ENCODE assay signal across 8 mouse cellular contexts in genomic region chr1:64790806-64791790, GRCm38 (mm10). TPM values are rescaled to one million over a fixed set of nuclear protein-coding genes. Genes with fewer than 3 reads are reported as not detected.
DNase-seq lines count a peak whose midpoint lies in the region; ATAC-seq and TF ChIP-seq lines count a peak whose summit lies in the region.

No protein-coding gene starts in this region.

- no peak overlapping the region for H3K4me2 ChIP-seq in forebrain, embryonic 13.5 days
- H3K4me2 ChIP-seq in forebrain, embryonic 11.5 days (ENCODE audit: low read depth, low read length, severe bottlenecking): no peak overlapping the region
- H3K4me2 ChIP-seq in midbrain, postnatal 0 days (ENCODE audit: low read depth, low read length, poor library complexity, severe bottlenecking): no peak overlapping the region
- H3K4me2 ChIP-seq in midbrain, embryonic 11.5 days: no peak overlapping the region
- H3K4me2 ChIP-seq in forebrain, embryonic 16.5 days (ENCODE audit: low read length): no peak overlapping the region
- H3K4me2 ChIP-seq in lung, postnatal 0 days (replicated peaks; ENCODE audit: low read depth, low read length): no peak overlapping the region

- no peak for TF ChIP-seq CTCF in midbrain, postnatal 0 days (IDR thresholded peaks at IDR 0.05)
- TF ChIP-seq CTCF in lung, postnatal 0 days (IDR thresholded peaks at IDR 0.05): no peak

- 46% methylated on average over 9 of the region's 9 CpGs for WGBS in forebrain, embryonic 13.5 days
- WGBS in forebrain, embryonic 11.5 days: 59% methylated on average over 9 of the region's 9 CpGs
- 57% methylated on average over 9 of the region's 9 CpGs for WGBS in midbrain, postnatal 0 days
- WGBS in midbrain, embryonic 11.5 days: 82% methylated on average over 9 of the region's 9 CpGs
- WGBS in forebrain, embryonic 16.5 days: 39% methylated on average over 9 of the region's 9 CpGs
- 42% methylated on average over 9 of the region's 9 CpGs for WGBS in lung, postnatal 0 days

- no peaks in the 10 kb centered on the region for H3K9me3 ChIP-seq in forebrain, embryonic 13.5 days (replicated peaks)
- no peaks in the 10 kb centered on the region for H3K9me3 ChIP-seq in forebrain, embryonic 11.5 days (ENCODE audit: control insufficient read depth, low read length)
- H3K9me3 ChIP-seq in midbrain, postnatal 0 days (ENCODE audit: low read length): no peaks in the 10 kb centered on the region
- no peaks in the 10 kb centered on the region for H3K9me3 ChIP-seq in midbrain, embryonic 11.5 days (ENCODE audit: control insufficient read depth, low read length)
- H3K9me3 ChIP-seq in forebrain, embryonic 16.5 days (ENCODE audit: control insufficient read depth, low read length): no peaks in the 10 kb centered on the region
- no peaks in the 10 kb centered on the region for H3K9me3 ChIP-seq in lung, postnatal 0 days (ENCODE audit: low read length)

- peaks cover 12% of the 10 kb centered on the region; the same call in 1 of the 2 replicates for H3K36me3 ChIP-seq in forebrain, embryonic 13.5 days (ENCODE audit: poor library complexity, severe bottlenecking)
- H3K36me3 ChIP-seq in forebrain, embryonic 11.5 days (ENCODE audit: control insufficient read depth, insufficient read depth, low read length): no peaks in the 10 kb centered on the region
- peaks cover 11% of the 10 kb centered on the region for H3K36me3 ChIP-seq in midbrain, postnatal 0 days (ENCODE audit: insufficient read depth, low read length)
- H3K36me3 ChIP-seq in midbrain, embryonic 11.5 days (ENCODE audit: control insufficient read depth, insufficient read depth, low read length): no peaks in the 10 kb centered on the region
- no peaks in the 10 kb centered on the region for H3K36me3 ChIP-seq in forebrain, embryonic 16.5 days (ENCODE audit: control insufficient read depth, insufficient read depth)
- H3K36me3 ChIP-seq in lung, postnatal 0 days (ENCODE audit: insufficient read depth, low read length): 0 out of 2 replicates have a peak, but pooled peaks cover 9% of the 10 kb centered on the region

- H3K4me1 ChIP-seq in forebrain, embryonic 13.5 days: peaks cover 19% of the 10 kb centered on the region
- no peaks in the 10 kb centered on the region for H3K4me1 ChIP-seq in forebrain, embryonic 11.5 days (replicated peaks; ENCODE audit: control insufficient read depth, insufficient read depth, low read length)
- no peaks in the 10 kb centered on the region for H3K4me1 ChIP-seq in midbrain, postnatal 0 days (ENCODE audit: insufficient read depth, low read length)
- H3K4me1 ChIP-seq in midbrain, embryonic 11.5 days (ENCODE audit: control insufficient read depth, insufficient read depth, low read length): peaks cover 4% of the 10 kb centered on the region; the same call in 1 of the 2 replicates
- peaks cover 25% of the 10 kb centered on the region for H3K4me1 ChIP-seq in forebrain, embryonic 16.5 days (replicated peaks; ENCODE audit: control insufficient read depth, insufficient read depth, low read length)
- H3K4me1 ChIP-seq in lung, postnatal 0 days (ENCODE audit: insufficient read depth, low read depth, low read length): peaks cover 2% of the 10 kb centered on the region; the same call in 1 of the 2 replicates

- no peak overlapping the region for H3K9ac ChIP-seq in forebrain, embryonic 13.5 days
- no peak overlapping the region for H3K9ac ChIP-seq in forebrain, embryonic 11.5 days (ENCODE audit: low read length)
- no peak overlapping the region for H3K9ac ChIP-seq in midbrain, postnatal 0 days (replicated peaks; ENCODE audit: low read length, poor library complexity, severe bottlenecking)
- no peak overlapping the region for H3K9ac ChIP-seq in midbrain, embryonic 11.5 days (ENCODE audit: low read length)
- H3K9ac ChIP-seq in forebrain, embryonic 16.5 days (replicated peaks; ENCODE audit: low read depth, low read length): no peak overlapping the region
- no peak overlapping the region for H3K9ac ChIP-seq in lung, postnatal 0 days (replicated peaks; ENCODE audit: low read depth)

- TF ChIP-seq EP300 in lung, postnatal 0 days (IDR thresholded peaks at IDR 0.05): no peak

- intact Hi-C loops in left cerebral cortex, postnatal 36 days (cut with DNase I): no loop called here

- H3K4me3 ChIP-seq in forebrain, embryonic 13.5 days: no peak overlapping the region
- no peak overlapping the region for H3K4me3 ChIP-seq in forebrain, embryonic 11.5 days (ENCODE audit: low read depth, low read length)
- no peak overlapping the region for H3K4me3 ChIP-seq in midbrain, postnatal 0 days (ENCODE audit: low read depth, low read length)
- no peak overlapping the region for H3K4me3 ChIP-seq in midbrain, embryonic 11.5 days (ENCODE audit: low read depth, low read length)
- H3K4me3 ChIP-seq in forebrain, embryonic 16.5 days (replicated peaks; ENCODE audit: low read length): no peak overlapping the region
- H3K4me3 ChIP-seq in lung, postnatal 0 days (ENCODE audit: low read depth, low read length): no peak overlapping the region

- DNase-seq in forebrain, embryonic 11.5 days (ENCODE audit: low spot score): no peak
- DNase-seq in midbrain, postnatal 0 days (ENCODE audit: low spot score): peak; percentile 11
- DNase-seq in midbrain, embryonic 11.5 days (ENCODE audit: low spot score, missing footprints): no peak
- DNase-seq in left cerebral cortex, postnatal 36 days (ENCODE audit: low spot score in 2 of 2): peak; percentile 30 to 31
- no peak for DNase-seq in c-Kit-positive CD71-positive TER-119-positive erythroid progenitor cells, embryonic 14.5 days (ENCODE audit: low spot score)
- no peak for DNase-seq in lung, postnatal 0 days (ENCODE audit: low spot score)

- H3K27me3 ChIP-seq in forebrain, embryonic 13.5 days: peaks cover 28% of the 10 kb centered on the region
- H3K27me3 ChIP-seq in forebrain, embryonic 11.5 days (ENCODE audit: control insufficient read depth, insufficient read depth, low read length): no peaks in the 10 kb centered on the region
- H3K27me3 ChIP-seq in midbrain, postnatal 0 days (ENCODE audit: insufficient read depth, low read length): no peaks in the 10 kb centered on the region
- no peaks in the 10 kb centered on the region for H3K27me3 ChIP-seq in midbrain, embryonic 11.5 days (ENCODE audit: control insufficient read depth, insufficient read depth, low read length)
- H3K27me3 ChIP-seq in forebrain, embryonic 16.5 days (replicated peaks; ENCODE audit: control insufficient read depth, insufficient read depth, low read length): no peaks in the 10 kb centered on the region
- no peaks in the 10 kb centered on the region for H3K27me3 ChIP-seq in lung, postnatal 0 days (replicated peaks; ENCODE audit: insufficient read depth, low read length)

- H3K27ac ChIP-seq in forebrain, embryonic 13.5 days: no peak overlapping the region
- H3K27ac ChIP-seq in forebrain, embryonic 11.5 days (ENCODE audit: low read depth, low read length): no peak overlapping the region
- no peak overlapping the region for H3K27ac ChIP-seq in midbrain, postnatal 0 days (ENCODE audit: low read depth, low read length)
- H3K27ac ChIP-seq in midbrain, embryonic 11.5 days (ENCODE audit: low read depth, low read length): no peak overlapping the region
- peak overlapping the region; percentile 30; the same call in 1 of the 2 replicates for H3K27ac ChIP-seq in forebrain, embryonic 16.5 days (ENCODE audit: low read length)
- H3K27ac ChIP-seq in lung, postnatal 0 days (ENCODE audit: low read length): no peak overlapping the region

- peak; percentile 58; the same call in 1 of the 2 replicates for ATAC-seq in forebrain, embryonic 13.5 days
- no peak for ATAC-seq in forebrain, embryonic 11.5 days (replicated peaks; ENCODE audit: low FRiP score)
- ATAC-seq in midbrain, postnatal 0 days (ENCODE audit: low FRiP score): no peak
- no peak for ATAC-seq in midbrain, embryonic 11.5 days (ENCODE audit: low FRiP score)
- peak; percentile 65 for ATAC-seq in forebrain, embryonic 16.5 days
- ATAC-seq in lung, postnatal 0 days: no peak

RNA-seq across cellular contexts. Expression of gene Fzd5, which starts 53.5 kb away (rescaled TPM):
- polyA plus RNA-seq in forebrain, embryonic 13.5 days (2015; fragmentation: Nextera tagmentation; extraction: Ambion mirVana): 0.56 and 0.65 TPM in 2 replicates
- polyA plus RNA-seq in forebrain, embryonic 11.5 days (2014; fragmentation: Nextera tagmentation; extraction: Ambion mirVana): 0.95 and 1.0 TPM in 2 replicates
- total RNA-seq in midbrain, postnatal 0 days (2014; rRNA removed): 1.8 and 2.5 TPM in 2 replicates
- 0.40 and 0.86 TPM in 2 replicates for polyA plus RNA-seq in midbrain, postnatal 0 days (2015; fragmentation: Nextera tagmentation; extraction: Ambion mirVana)
- 0.18 and 0.52 TPM in 2 replicates for polyA plus RNA-seq in midbrain, embryonic 11.5 days (2014; fragmentation: Nextera tagmentation; extraction: Ambion mirVana)
- polyA plus RNA-seq in forebrain, embryonic 16.5 days (2015; fragmentation: Nextera tagmentation; extraction: Ambion mirVana): 0.48 and 0.61 TPM in 2 replicates
- total RNA-seq in left cerebral cortex, postnatal 36 days (2021): 1 to 10 TPM; 1.1 to 1.2 TPM
- 3.1 and 3.5 TPM in 2 replicates for polyA plus RNA-seq in lung, postnatal 0 days (2015; fragmentation: Nextera tagmentation; extraction: Ambion mirVana)

Comparison
In these comparisons a context has a peak if more than half of its experiments do, and no peak if none do; other contexts are left out.
1. ATAC-seq: peak in forebrain, embryonic 13.5 days (single experiment) and forebrain, embryonic 16.5 days (single experiment); none in forebrain, embryonic 11.5 days (single experiment), midbrain, postnatal 0 days (single experiment), midbrain, embryonic 11.5 days (single experiment) and lung, postnatal 0 days (single experiment).
2. DNase-seq: peak in midbrain, postnatal 0 days (single experiment) and left cerebral cortex, postnatal 36 days (2 of 2); none in forebrain, embryonic 11.5 days (single experiment), midbrain, embryonic 11.5 days (single experiment), c-Kit-positive CD71-positive TER-119-positive erythroid progenitor cells, embryonic 14.5 days (single experiment) and lung, postnatal 0 days (single experiment).